Mouse (Mus musculus): Measurements from ENCODE around the gene Stambpl1.
"Not testable (repeated sequence)": the region's sequence is repeated elsewhere in the genome, so short reads cannot be mapped to it uniquely, and the experiment has no call there.

Stambpl1 gene

GRCm38 (mm10) chr19:34198066-34198465 is 6.0 kb downstream of the Stambpl1 start:
- DNase-seq (ENCODE audit: inconsistent ontology term), result peak; percentile 52

GRCm38 (mm10) chr19:34198901-34199300 is 6.9 kb downstream of the Stambpl1 start:
- DNase-seq (ENCODE audit: inconsistent ontology term), result no peak

GRCm38 (mm10) chr19:34199488-34199887 is 7.5 kb downstream of the Stambpl1 start:
- no peak for DNase-seq (ENCODE audit: inconsistent ontology term)

DNA sequence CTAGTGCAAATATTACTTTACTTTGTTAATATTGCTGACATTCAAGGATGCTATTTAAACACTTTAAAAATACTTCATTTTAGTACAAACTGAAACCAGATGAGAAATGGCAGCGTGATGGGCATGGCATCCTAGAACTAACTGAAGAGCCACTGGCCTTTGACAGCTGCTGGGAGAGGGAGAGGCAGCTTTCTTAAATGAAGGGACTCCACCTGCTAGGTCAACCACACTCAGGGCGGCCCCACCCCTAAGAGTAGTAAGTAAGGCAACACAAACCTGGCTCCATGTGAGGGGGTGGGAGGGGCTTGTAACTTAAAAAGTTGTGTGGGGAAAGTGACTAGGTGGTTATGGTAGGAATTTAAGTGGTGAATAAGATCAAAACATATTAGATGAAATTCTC is 10.6 kb downstream of the Stambpl1 start:
- DNase-seq (ENCODE audit: inconsistent ontology term), result no peak

- DNase-seq (ENCODE audit: inconsistent ontology term), result not testable (repeated sequence)
These were observed 14.1 kb downstream of the Stambpl1 start for GRCm38 (mm10) chr19:34206128-34206527.

DNA sequence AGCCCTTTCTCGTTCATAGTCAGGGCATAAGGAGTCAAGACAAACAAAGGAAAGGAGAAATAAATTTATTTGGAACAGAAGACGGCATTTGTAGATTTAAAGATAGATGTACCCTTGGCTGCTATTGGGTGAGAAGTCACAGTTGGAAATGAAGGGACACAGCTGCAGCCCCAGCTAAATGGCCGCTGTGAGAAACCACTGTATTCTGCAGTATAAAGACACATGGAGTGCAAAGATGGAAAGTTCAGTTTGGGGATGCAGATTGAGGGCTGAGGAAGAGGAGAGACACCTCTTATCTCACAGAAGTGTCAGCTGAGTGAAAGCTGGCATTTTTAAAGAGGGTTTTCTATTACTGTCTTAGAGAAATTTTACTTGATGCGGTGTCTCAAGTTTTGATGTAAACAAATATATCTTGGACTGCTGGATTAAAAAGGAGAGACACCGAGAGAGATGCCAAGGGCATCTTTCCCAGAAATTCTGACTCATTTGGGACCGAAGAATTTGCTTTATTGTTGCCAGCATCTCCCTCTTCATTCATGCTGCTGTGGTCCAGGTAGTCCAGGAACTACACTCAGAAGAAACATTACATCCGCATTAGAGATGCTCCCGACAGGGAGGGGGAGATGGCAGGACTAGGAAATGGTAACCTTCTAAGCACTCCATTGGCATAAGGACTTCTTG is 14.9 kb downstream of the Stambpl1 start:
- peak; percentile 51 for DNase-seq (ENCODE audit: inconsistent ontology term)

DNA sequence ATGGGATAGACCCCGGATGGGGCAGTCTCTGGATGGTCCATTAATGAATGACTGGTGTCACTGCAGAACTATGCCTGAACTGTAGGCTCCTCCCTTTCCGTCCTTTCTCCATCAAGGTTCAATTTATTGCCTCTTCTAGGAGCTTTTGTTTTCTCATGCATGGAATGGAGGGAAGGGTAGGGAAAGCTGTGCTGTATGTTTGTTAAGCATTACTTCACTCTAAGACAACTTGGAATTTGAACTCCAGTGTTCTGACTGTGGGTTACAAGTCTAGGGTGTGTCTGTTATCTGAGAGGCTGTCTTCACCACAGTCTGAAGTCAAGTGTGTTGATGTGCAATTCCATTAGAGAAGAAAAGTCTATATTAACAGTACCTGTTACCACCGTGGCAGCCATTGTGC is 17.0 kb downstream of the Stambpl1 start:
- DNase-seq (ENCODE audit: inconsistent ontology term), result no peak

GRCm38 (mm10) chr19:34209930-34210581 is 18.0 kb downstream of the Stambpl1 start:
- no peak for DNase-seq (ENCODE audit: inconsistent ontology term)

- DNase-seq (ENCODE audit: inconsistent ontology term), result no peak
These were observed 18.8 kb downstream of the Stambpl1 start for GRCm38 (mm10) chr19:34210841-34211240.

DNA sequence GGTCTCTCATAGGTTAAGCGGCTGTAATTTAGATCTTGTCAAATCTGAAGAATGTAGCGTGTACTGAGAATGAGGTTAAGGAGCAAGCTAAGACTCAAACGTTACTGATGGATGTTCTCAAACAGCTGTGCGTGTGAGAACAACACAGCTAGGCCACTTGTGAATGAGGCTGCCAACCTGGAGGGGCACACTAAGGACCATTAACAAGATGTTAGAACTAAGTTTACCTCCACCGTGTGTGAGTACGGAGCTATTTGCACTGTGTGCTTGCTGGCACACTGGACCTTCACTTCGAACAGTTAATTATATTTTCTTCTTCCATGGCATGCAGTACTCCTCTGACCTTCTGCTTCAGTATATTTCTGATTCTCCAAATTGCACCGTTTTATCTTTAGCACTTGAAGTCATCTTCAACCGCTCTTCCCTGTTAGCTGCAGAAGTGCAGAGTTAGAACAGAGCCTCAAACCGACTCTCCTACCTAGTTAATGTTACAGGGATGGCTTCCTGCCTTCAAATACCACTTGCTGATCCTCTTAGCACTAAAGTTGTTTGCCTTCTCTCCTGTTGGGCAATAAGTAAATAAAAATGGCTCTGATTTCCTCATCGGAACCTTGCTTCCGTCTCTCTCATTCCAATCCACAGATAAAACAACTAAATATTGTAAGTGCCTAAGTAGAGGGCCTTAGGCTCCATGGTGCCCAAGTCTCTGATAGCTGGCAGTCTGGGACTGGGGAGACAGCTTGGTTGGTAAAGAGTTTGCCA is 20.6 kb downstream of the Stambpl1 start:
- DNase-seq (ENCODE audit: inconsistent ontology term), result no peak

- DNase-seq (ENCODE audit: inconsistent ontology term), result no peak
These were observed 21.2 kb downstream of the Stambpl1 start for GRCm38 (mm10) chr19:34213251-34213645.

DNA sequence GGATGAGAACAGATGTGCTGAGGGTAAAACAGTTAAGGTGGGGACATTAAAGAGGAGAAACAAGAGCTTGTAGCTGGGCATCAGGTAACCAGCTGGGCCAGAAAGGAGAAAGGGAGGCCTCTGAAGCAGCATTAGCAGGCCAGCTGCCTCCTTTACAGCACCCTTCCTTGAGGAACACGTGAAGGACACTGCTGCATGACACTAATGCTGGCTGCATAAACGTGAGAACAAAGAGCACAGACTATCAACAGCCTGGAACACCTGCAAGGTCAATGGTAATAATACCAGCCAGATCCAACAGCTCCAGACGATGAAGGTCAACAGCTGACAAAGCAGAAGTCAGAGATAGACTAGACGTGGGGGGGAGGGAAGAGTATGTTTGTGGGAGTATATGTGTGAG is 22.1 kb downstream of the Stambpl1 start:
- DNase-seq (ENCODE audit: inconsistent ontology term), result no peak

GRCm38 (mm10) chr19:34216956-34217355 is 24.9 kb downstream of the Stambpl1 start:
- no peak for DNase-seq (ENCODE audit: inconsistent ontology term)

GRCm38 (mm10) chr19:34217761-34218160 is 25.7 kb downstream of the Stambpl1 start:
- DNase-seq (ENCODE audit: inconsistent ontology term), result no peak

GRCm38 (mm10) chr19:34219260-34219968 is 27.4 kb downstream of the Stambpl1 start:
- no peak for DNase-seq (ENCODE audit: inconsistent ontology term)

DNA sequence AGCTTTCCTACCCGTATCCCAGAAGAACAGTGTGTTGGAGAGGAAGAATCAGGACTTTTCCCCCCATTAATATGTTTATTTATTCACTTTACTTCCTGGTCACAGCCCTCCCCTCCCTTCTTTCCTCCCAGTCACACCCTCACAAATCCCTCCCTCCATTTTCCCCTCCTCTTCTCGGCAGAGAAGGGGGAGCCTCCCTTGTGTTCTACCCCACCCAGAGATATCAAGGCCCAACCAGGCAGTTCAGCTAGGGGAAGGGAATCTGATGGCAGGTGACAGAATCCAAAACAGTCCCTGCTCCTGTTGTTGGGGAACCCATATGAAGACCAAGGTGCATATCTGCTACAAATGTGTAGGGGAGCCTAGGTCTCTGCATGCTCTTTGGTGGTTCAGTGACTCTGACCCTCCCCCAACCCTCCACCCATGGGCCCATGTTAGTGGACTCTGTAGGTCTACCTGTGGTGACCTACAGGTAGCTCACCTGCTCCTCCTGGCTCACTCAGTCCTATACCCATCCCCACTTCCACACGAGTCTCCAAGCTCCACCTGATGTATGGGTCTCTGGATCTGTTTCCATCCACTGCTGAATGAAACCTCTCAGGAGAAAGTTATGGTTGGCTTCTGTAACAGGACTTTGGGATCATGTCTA is 28.8 kb downstream of the Stambpl1 start:
- no peak for DNase-seq (ENCODE audit: inconsistent ontology term)

GRCm38 (mm10) chr19:34222805-34223204 is 30.8 kb downstream of the Stambpl1 start:
- no peak for DNase-seq (ENCODE audit: inconsistent ontology term)

- no peak for DNase-seq (ENCODE audit: inconsistent ontology term)
These were observed 39.6 kb downstream of the Stambpl1 start for GRCm38 (mm10) chr19:34231596-34231995.

- DNase-seq (ENCODE audit: inconsistent ontology term), result no peak
These were observed 40.3 kb downstream of the Stambpl1 start for GRCm38 (mm10) chr19:34232326-34232725.

DNA sequence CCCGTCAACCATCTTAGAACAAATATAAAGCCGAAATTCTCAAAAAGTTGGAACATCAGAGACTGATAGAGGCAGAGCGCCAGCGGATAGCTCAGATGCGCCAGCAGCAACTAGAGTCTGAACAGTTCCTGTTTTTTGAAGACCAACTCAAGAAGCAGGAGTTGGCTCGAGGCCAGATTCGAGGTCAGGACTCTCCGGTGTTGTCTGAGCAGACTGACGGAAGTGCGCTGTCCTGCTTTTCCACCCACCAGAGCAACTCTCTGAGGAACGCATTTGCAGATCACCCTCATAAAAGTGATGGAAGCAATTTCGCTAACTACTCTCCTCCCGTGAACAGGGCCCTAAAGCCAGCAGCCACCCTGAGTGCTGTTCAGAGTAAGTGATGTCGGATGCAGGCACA is 41.9 kb downstream of the Stambpl1 start:
- DNase-seq (ENCODE audit: inconsistent ontology term), result no peak

- DNase-seq (ENCODE audit: inconsistent ontology term), result no peak
These were observed 44.0 kb downstream of the Stambpl1 start for GRCm38 (mm10) chr19:34236049-34236448.

DNA sequence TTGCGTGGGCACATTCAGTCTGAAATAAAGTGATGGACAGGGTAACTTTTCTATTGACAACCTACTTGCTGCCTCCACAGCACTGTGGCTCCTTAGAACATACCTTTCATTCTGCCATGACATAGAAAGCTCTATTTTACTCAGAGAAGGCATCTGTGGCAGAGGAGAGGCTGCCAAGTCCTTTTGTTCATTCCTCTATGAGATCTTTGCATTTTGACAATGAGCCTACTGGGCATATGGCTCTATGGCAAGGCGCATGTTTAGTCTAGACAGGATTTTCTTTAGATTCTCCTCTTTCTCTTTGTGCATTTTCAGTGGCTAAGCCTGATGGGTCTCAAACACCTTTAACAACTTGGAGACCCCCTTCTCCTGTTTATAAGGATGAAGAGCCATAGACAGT is 45.7 kb downstream of the Stambpl1 start:
- DNase-seq (ENCODE audit: inconsistent ontology term), result no peak
